Mouse (Mus musculus): ENCODE measurements at regions not wholly inside any gene's neighbourhood (a gene's known extent, or its start where the extent isn't known, plus 50 kb on each side); places are given as distances from the start of the nearest gene placed in this dataset.
A peak's percentile ranks its signal among the peaks of the same experiment; 100 is the strongest.
"Not testable (repeated sequence)": the region's sequence is repeated elsewhere in the genome, so short reads cannot be mapped to it uniquely, and the experiment has no call there.

DNA sequence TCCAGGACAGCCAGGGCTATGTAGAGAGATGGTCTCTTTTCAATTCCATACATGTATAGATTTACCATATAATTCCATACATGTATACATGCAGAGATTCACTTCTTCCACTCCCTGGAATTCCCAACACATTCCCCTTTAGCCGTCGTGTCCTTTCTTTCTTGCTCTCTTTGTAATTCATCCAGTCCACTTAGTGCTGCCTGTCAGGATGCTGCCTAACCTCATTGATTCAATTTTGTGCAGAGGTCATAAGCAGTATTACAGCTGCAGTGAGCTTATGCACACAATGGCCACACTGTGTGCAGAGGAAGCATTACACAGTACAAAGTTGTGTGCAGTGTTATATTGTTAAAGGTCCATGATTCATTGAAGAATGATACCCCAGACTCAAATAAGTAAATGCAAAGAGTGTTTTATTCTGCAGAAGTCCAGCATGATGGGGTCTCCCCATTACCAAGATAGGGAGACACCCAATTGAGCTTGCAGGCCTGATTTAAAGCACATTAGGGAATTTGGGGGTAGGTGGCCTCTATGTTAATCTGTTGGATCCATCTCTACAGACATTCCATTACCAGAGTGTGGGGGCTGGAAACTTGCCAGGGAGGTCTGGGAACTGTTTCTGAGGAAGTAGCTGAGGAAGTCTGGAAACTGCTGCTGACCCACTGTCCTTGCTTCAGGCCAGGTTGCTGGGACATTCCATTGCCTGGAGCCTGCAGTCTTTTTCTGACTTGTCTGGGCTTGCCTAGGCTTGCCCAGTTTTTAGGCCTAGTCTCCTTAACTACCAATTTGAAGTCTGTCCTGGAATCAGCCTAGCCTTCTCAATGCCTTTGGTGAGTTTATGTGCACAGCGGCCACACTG, 72.8 kb downstream of the Fam161a start:
- no peak for DNase-seq (ENCODE audit: low read depth, low spot score)

DNA sequence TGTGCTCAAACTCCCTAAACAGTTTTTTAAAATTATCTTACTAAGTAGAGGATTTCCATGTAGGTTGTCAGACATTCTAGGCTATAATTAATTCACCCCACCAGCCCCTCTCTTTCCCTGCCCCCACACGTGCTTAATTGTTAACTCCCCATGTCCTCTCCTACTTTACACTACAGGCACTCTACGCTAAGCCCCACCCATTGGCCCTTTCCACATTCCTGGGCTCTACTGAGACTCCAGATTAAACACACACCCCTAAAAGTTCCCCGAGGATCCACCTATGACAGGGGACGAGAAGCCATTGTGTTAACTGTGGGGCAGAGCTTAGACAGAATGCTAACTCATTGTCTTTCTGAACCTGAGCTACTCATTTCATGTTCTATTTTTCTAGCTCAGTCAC, 74.3 kb downstream of the Fam161a start:
- DNase-seq (ENCODE audit: low read depth, low spot score): no peak

DNA sequence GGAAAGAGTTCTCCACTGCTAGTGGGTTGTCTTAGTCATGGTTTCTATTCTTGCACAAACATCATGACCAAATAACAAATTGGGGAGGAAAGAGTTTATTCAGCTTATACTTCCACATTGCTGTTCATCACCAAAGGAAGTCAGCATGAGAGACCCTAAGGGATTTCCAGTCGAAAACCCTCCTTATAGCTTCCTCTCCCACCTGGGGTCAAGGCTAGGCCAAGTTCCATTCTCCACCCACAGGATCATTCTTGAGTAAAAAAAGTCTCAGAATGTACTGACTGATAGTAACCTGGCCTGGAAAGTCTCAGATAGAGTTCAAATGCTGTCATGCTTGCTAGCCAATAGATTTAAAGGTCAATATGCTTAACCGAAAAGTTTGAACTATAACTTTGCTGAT, 76.5 kb downstream of the Fam161a start:
- DNase-seq (ENCODE audit: low read depth, low spot score): not testable (repeated sequence)

DNA sequence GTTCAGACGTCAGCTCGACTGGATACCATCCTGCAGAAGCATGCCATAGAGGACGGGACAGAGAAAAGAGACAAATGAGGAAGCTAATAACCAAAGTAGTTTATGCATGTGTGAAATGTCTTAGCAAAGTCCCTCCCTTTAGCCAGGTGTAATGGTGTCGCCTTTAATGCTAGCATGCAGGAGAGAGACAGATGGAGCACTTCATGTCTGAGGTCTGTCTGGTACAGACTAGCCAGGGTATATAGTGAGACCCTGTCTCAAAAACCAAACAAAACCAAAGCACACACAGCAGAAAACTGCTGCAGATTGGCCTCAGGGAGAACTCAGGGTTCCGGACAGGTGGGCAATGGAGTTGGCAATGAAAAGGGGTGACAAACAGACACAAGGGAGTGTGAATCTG, 88.0 kb downstream of the Fam161a start:
- no peak for DNase-seq (ENCODE audit: low read depth, low spot score)

DNA sequence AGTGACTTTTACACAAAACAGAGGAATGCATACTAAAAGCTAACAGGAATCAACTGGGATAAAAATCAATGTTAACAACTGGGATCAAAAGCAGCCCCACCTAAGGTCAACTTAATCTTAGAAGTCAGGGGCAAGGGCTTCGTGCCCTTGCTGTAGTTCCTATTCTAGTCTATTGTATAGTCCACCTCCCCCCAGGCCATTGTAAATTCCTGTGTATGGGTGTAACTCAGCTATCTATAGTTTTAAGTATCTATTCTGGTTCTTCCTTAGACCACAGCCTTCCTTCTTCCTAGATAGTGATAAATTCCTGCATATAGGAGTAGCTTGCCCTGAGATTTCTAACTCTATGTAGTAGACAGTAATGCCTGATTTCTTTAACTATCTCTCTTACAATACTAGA, 88.4 kb downstream of the Fam161a start:
- DNase-seq (ENCODE audit: low read depth, low spot score): not testable (repeated sequence)

DNA sequence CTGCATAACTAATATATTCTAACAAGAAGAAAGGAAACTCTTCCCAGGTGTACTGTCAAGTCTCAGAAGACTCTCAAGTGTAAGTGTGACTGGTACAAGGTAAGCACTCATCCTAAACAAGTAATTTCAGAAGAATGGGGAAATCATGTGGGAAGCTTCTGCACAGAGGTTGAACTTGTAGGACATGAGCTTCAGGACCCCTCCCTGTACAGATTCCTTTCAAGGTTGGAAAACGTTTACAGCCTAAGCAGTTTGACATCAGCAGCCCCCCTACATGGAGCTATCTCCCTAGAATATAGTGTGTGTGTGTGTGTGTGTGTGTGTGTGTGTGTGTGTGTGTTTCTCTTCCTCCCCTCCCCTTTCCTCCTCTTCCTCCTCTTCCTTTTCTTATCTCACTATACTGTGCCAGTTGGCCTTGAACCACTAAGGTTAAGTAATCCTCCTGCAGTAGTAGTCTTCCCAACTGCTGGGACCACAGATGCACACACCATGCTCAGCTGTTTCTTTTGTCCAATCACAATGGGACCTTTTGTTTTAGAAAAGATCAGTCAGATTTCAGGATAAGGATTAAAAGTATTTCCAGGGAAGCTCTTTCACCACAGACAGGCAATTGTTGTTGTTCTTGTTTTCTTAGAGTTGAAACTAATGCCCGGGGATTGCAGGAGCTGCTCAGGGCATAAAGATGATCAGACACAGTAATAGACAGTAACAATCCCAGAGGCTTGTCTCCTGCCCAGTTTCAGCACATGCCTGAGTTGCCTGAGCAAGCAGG, 89.3 kb downstream of the Fam161a start:
- no peak for DNase-seq (ENCODE audit: low read depth, low spot score)

DNA sequence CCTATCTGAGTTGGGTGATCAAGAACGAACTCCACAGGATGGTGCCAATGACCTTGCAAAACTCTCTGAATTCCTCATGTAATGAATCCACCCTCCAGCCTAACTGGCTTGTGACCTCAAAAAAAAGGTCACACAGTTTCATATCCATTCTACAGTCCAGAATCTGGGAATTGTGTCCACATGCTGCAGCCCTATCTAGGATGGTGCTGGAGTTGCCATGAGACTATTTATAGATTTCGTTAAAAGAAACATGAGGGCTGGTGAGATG, 89.8 kb downstream of the Fam161a start:
- no peak for DNase-seq (ENCODE audit: low read depth, low spot score)

DNA sequence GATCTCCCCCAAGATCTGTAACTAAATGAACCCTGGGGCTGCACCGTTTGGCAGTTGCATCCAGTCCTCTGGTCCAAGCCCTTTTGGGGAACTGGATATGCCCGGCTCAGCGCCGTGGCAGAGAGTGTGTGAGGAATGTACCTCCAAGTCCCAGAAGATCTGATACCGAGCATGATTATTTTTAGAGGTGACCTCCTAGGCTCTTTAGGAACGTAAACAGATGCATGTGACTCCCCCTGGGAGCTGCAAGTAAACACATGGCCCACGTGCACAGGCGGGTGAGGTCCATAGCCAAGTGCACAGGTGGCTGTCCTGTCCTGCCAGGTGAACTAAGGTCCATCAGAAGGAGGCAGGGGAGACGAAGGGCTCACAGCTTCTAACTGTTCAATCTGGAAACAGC, 107.3 kb downstream of the Fam161a start:
- peak; percentile 95 for DNase-seq (ENCODE audit: low read depth, low spot score)

DNA sequence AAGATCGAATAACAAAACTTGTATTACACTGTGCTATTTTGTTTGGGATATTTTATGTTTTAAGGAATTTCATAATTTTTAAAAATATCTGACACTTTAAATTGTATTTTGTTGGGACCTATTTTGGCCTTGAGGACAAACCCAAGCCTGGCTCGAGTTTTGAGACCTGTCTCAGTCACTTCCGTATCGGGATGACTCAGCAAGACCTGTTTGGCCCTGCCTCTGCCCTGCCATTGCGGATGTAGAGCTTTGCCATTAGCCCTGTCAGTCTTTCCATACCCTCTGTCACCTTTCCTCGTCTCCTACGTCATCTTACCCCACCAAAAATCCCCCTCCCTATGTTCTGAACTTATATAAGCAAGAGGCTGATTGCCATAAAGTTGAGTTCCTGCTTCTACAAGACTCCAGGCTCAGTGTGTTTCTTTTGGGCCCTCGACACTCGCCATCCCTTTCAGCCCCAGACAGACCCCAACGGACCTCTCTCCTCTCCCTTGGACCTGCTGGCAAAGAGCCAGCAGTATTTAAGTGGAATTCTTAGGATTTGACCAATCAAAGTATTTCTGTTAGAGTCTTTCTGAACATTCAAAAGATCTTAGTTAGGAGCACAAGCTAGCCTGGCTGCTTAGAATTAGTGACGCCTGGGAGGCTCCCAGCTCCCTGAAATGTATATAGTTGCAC, 113.3 kb downstream of the Fam161a start:
- no peak for DNase-seq (ENCODE audit: low read depth, low spot score)

DNA sequence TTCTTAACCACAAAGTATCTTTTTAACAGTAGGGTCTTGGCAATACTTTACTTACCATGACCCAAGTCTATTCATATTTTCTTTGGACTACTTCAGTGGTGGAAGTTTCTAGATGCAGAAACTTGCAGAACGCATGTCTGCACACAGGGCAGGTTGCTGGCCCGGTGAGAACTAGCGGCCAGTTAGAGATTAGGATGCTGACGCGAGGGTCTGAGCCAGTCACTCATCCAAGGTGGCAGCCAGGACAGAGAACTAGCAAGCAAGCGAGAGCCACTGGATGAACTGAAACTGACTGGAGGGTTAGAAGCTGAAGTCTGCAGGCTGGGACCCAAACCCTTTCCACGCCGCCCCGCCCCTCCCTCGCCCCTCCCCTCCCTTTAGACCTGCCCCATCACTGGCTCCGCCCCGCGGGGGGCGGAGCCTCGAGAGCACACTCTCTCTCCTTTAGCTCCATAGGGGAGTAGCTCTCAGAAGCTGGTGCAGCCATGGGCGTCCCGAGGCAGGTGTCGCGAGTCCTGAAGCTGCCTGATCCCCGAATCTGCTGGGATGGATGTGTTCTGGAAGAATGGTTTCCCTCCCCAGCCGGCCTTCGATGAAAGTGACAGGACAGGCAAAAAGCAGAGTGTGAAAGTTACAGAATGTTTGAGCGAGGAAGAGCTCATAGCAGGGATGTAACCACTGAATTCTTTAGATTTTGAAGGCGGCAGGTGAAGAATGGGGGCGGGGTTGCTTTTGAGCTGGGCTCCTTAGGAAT, 117.0 kb downstream of the Fam161a start:
- DNase-seq (ENCODE audit: low read depth, low spot score): peak; percentile 43

DNA sequence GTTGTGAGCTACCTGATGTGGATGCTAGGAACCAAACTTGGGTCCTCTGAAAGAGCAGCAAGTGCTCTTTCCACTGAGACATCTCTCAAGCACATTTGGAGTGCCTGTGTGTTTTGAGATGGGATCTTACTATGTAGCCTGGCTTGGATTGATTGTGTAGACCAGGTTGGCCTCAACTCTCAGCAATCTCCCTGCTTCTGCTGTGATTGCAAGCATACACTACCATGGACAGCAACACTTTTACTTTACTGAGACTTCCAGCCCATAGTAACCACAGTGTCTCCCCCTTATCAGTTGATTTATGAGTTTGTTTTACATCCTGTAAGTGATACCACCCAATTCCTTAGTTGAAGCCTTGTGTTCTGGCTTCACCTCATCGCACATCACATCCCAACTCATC, 123.8 kb downstream of the Fam161a start:
- DNase-seq (ENCODE audit: low read depth, low spot score): no peak

DNA sequence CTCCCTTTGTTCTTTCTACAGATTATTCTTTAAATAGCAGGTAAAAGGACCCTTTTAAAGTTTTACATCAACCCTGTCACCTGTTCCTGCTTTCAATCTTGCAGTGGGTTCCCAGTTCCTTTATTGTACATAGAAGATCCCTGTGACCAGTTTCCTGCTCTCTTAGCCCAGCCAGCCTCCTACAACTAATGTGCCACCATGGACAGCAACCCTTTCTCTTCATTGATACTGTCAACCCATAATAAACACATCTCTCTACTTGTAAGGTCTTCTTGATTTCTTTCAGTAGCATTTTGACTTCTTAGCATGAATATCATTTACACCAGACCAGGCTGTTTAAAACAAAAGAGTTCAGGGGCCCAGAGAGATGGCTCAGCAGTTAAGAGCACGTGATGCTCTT, 124.2 kb upstream of the Xpo1 start:
- DNase-seq (ENCODE audit: low read depth, low spot score): no peak

DNA sequence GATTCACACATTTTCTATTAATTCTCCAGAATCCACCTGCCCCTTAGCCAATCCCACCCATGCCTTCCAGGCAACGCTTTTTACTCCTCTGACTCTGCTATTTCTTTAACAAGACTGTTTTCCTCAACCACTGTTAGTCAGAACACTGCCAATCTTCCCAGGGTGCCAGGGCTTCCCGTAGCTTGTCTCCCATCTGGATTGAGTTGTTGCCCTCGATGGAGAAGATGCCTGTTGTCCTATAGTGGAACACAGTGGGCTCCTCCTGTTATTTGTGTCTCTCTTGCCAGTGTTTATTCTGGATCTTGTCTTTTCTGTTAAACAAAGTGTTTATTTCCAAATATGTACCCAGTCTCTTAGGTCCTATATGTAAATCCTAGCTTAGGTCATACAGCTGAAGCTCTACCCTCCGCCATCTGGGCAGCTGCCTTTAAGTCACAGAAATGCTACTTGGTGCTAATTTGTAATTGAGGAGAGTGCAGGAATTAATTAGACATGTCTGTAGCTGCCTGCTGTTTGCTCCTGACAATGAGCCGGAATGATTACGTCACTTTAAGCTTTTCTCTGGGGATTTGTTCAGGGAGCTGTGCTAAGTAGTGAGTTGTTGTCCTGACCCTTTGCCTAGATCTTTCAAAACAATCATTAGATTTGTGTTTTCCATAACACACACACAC, 115.3 kb upstream of the Xpo1 start:
- peak; percentile 42 for DNase-seq (ENCODE audit: low read depth, low spot score)

DNA sequence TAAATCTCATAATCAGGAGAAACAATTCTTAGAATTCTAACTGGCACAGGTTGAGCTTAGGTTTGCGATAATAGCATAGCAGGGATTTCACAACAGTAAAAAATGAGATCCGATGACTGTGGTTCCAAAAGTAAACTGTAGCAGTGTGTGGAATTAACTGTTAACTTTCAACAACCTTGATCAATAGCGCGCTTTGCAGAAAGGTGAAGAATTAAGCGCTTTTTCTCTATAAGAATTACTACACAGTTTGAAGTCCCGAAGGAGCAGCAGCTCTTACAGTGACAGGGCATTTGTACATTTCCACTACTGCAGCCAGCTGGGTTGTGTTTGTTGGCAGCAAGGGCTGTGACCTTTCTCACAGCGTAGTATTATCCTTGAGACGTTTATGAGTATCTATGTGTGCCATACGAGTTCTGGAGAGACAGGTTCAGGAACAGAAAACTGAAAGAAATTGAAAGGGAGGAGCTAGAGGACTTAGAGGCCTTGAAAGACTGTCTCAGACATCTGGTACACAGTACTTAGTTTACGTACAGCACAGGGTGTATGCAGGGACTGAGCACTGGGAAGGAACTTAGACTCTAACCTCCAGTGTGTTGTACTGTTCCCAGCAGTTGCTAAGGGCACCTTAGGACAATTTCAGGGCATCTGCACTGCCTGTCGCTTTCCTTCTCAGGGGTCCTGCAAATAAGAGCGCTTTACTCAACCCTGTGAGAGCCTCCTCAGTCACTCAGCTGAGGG, 114.6 kb upstream of the Xpo1 start:
- peak; percentile 53 for DNase-seq (ENCODE audit: low read depth, low spot score)

DNA sequence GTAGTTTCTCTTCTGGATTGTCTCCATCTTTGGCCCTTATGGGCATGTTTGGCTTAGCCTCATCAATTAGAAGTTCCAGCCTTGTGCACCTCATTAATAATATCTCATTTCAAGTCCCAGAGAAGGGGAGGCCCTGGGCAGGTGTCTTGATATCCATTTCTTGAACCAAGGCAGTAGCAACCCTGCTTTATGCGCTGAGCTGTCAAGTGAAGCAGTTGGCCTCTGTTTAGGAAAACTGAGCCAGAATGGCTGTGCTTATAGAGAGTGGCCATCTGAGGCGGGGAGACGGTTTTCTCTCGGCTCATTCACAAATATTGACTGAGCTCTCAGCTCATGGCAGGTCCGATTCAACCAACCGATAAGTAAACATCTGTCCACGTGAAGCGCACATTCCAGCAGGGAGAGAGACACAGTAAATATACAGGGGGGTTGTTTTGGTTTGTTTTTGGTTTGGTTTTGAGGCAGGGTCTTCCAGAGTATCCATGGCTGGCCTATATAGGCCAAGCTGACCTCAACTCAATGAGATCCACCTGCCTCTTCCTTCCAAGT, 107.7 kb upstream of the Xpo1 start:
- DNase-seq (ENCODE audit: low read depth, low spot score): no peak

DNA sequence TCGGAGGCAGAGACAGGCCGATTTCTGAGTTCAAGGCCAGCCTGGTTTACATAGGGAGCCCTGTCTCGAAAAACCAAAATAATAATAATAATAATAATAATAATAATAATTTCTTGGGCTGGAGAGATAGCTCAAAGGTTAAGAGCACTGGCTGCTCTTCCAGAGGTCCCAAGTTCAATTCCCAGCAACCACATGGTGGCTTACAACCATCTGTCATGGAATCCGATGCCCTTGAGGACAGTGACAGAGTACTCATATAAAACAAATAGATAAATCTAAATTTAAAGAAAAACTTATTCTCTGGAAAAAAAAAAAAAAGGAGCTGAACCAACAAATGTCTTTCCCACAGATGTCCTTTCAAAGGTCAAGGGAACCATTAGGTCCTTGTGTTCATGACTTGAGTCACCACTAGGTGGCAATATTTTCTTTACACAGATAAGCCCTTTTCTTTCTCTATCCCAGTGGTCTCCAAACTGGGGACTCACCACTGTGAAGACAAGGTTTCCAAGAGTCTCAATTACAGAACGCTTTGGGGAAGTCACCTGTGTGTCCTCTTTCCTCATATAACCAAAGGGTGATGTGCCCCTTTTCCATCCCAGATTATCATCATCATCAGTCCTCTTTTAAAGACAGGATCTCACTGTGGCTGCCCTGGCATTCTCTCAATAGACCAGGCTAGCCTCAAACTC, 106.1 kb upstream of the Xpo1 start:
- DNase-seq (ENCODE audit: low read depth, low spot score): peak; percentile 27

DNA sequence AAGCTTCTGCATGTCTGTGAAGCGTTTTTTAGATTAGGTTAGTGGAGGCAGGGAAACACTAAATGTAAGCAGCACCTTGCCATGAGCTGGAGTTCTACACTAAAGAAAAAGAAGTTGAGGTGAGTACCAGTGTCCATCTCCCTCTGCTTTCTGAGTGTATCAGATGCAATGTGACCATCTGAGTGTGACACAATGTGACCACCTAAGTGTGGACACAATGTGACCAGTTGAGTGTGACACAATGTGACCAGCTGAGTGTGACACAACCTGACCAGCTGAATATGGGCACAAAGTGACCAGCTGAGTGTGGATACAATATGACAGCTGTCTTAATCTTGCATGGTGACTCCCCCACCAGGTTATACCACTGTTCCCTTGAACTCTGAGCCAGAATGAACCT, 101.0 kb upstream of the Xpo1 start:
- DNase-seq (ENCODE audit: low read depth, low spot score): no peak

DNA sequence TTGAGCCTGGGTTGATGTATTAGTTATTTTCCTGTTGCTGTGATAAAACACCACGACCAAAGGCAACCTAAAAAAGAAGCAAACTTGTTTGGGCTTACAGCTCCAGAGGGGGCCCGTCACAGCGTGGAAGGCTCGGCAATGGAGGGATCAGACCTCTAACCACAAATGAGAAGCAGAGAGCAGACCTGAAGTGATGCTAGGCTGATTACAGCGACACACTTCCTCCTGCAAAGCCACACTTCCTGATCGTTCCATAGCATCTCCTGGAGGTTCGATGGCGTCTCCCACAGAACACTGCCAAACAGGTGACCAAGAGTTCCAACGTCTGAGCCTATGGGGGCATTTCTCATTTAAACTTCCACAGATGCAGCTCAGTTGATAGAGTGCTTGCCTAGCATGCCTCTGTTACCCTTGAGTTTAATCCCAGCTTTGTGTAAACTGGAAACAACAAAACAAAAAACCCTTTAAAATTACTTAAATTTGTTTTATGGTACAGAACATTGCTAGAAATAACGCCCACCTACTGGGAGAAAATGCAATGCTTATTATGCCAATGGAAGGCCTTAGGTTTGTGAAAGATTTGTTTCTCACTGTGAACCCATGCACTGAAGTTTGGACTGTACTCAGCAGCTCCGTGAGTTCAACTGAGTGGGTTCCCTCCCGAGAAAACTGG, 87.2 kb upstream of the Xpo1 start:
- DNase-seq (ENCODE audit: low read depth, low spot score): no peak

DNA sequence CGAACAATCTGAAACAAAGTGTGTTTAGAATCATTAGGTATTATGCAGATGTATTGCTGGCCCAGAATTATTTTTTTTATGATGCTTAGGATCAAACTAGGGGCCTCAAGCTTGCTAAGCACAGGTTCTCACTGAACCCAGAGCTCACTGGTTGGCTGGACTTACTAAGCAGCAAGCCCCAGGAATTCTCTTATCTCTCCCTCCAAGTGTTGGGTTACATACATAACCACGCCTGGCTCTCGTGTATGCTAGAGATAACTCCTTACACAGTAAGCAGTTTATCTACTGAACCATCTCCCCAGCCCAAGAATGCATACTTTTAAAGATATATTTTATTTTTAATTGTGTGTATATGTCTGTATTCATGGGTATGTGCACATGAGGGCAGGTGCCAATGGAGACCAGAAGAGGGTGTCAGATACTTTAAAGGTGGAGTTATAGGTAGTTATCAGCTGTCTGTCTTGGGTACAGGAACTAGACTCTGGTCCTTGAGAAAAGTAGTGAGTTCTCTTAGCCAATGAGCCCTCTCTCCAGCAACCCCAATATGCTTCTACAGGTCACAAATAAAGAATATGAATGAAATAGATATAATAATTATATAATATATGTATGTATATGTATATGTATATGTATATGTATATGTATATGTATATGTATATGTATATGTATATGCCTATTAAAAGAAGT, 86.0 kb upstream of the Xpo1 start:
- peak; percentile 2 for DNase-seq (ENCODE audit: low read depth, low spot score)
